Mouse (Mus musculus) embryonic facial prominence, embryonic 11.5 days (tissue): ENCODE measurements at regions not wholly inside any gene's neighbourhood (a gene's known extent, or its start where the extent isn't known, plus 50 kb on each side); places are given as distances from the start of the nearest gene placed in this dataset.

Experiments used
- ATAC-seq: fragments of 200-750 bp; cut with Nextera tagmentation; replicated peaks from 2 replicates; pipeline ENCODE4 v1.8.0; 2017; ENCODE audit warnings: low read depth; ENCODE audit not compliant: insufficient number of reproducible peaks, low FRiP score, low TSS enrichment
- DNase-seq: peaks from one replicate; pipeline ENCODE4 v3.0.0-alpha.2; 2015; ENCODE audit warnings: low spot score
- H3K27ac ChIP-seq: fragments of 300-500 bp; sonication (generic); replicated peaks from 2 replicates; pipeline ENCODE4 v1.5.1; 2014; ENCODE audit warnings: mild to moderate bottlenecking, low read depth, low read length, control low read depth
- H3K27me3 ChIP-seq: fragments of 300-500 bp; sonication (generic); 2 replicates; pipeline ENCODE4 v1.6.1; 2014; ENCODE audit warnings: mild to moderate bottlenecking, low read length, moderate library complexity, mixed read lengths; ENCODE audit not compliant: control insufficient read depth, insufficient read depth
- H3K36me3 ChIP-seq: fragments of 300-500 bp; sonication (generic); replicated peaks from 2 replicates; pipeline ENCODE4 v1.6.1; 2014; ENCODE audit warnings: low read depth, mild to moderate bottlenecking, low read length, moderate library complexity, mixed read lengths; ENCODE audit not compliant: control insufficient read depth, insufficient read depth
- H3K4me1 ChIP-seq: fragments of 300-500 bp; sonication (generic); 2 replicates; pipeline ENCODE4 v1.6.1; 2014; ENCODE audit warnings: low read length, mixed read lengths; ENCODE audit not compliant: control insufficient read depth, insufficient read depth
- H3K4me2 ChIP-seq: fragments of 300-500 bp; sonication (generic); 2 replicates; pipeline ENCODE4 v1.6.1; 2014; ENCODE audit warnings: low read depth, mild to moderate bottlenecking, control low read depth, low read length, moderate library complexity
- H3K4me3 ChIP-seq: fragments of 300-500 bp; sonication (generic); 2 replicates; pipeline ENCODE4 v1.5.1; 2014; ENCODE audit warnings: low read depth, low read length, control low read depth
- H3K9ac ChIP-seq: fragments of 300-500 bp; sonication (generic); replicated peaks from 2 replicates; pipeline ENCODE4 v1.6.1; 2014; ENCODE audit warnings: mild to moderate bottlenecking, control low read depth, low read length
- H3K9me3 ChIP-seq: fragments of 300-500 bp; sonication (generic); replicated peaks from 2 replicates; pipeline ENCODE4 v1.6.1; 2016; ENCODE audit warnings: mild to moderate bottlenecking, low read length, inconsistent platforms, mixed read lengths; ENCODE audit not compliant: control insufficient read depth
- WGBS: fragments of 180-500 bp; shearing (Covaris S2); extraction: QIAGEN DNeasy Blood & Tissue Kit; methylation state at CpG from one replicate; pipeline ENCODE4 v1.1.7; 2014; 5-methylcytosine and 5-hydroxymethylcytosine counted together

DNA sequence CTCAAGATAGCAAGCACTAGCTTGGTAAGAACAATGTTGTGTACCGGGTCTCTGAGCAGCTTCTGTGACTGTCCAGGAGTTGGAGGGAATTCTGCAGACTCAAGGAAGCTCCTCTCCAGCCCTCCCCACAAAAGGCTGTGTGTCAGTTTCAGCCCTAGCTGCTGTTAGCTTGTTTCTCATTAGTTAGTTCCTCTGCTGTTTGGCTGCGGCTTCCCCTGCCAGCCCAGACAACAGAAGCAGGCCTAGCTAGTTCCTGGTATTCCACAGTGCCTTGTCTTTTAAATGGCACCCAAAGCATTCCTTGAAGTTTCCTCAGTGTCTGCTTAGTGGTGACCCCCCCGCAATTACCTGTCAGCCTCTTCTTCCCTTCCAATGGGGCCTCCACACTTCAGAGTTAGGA, 154.2 kb downstream of the Cetn3 start:
- no peaks in the 10 kb centered on the region for H3K36me3 ChIP-seq
- H3K4me3 ChIP-seq, result no peak overlapping the region
- no peaks in the 10 kb centered on the region for H3K4me1 ChIP-seq
- DNase-seq (no peak), ATAC-seq (no peak)
- no peak overlapping the region for H3K9ac ChIP-seq
- 69% methylated on average over 3 of the region's 3 CpGs for WGBS
- H3K27me3 ChIP-seq, result no peaks in the 10 kb centered on the region
- H3K4me2 ChIP-seq, result no peak overlapping the region
- no peaks in the 10 kb centered on the region for H3K9me3 ChIP-seq
- H3K27ac ChIP-seq, result no peak overlapping the region

GRCm38 (mm10) chr13:81944047-81944446, 161.2 kb downstream of the Cetn3 start:
- no peaks in the 10 kb centered on the region for H3K27me3 ChIP-seq
- H3K9me3 ChIP-seq, result no peaks in the 10 kb centered on the region
- DNase-seq, result peak; percentile 90
- 0 out of 2 replicates have a peak, but pooled peaks have one; percentile 72 for ATAC-seq
- no peaks in the 10 kb centered on the region; the same call in 1 of the 2 replicates for H3K4me1 ChIP-seq
- no peak overlapping the region for H3K9ac ChIP-seq
- 13% methylated on average over 9 of the region's 9 CpGs for WGBS
- H3K4me3 ChIP-seq, result no peak overlapping the region
- no peak overlapping the region for H3K27ac ChIP-seq
- no peak overlapping the region for H3K4me2 ChIP-seq
- H3K36me3 ChIP-seq, result no peaks in the 10 kb centered on the region

DNA sequence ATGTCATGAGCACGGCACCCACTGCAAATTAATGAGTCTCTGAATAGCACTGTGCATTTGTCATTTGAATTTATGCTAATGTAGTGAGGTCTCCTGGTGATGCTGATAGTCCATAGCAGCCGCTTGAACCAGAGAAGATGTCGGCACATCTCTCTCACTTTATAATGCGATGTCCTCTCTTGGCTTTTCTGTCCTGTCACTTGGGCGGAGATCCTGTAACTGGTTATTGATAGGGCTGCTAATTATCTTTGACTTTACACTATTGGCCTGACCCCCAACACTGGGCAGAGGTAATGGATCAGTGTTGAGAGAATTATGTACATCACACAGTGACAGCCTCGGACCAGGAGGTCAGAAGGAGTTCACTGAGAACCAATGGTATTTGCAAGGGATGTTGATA, 161.6 kb downstream of the Cetn3 start:
- Histone ChIP-seq H3K9ac (no peak overlapping the region), H3K27ac (no peak overlapping the region), H3K4me1 (no peaks in the 10 kb centered on the region; the same call in 1 of the 2 replicates), H3K36me3 (no peaks in the 10 kb centered on the region), H3K9me3 (no peaks in the 10 kb centered on the region), H3K4me2 (no peak overlapping the region), H3K27me3 (no peaks in the 10 kb centered on the region), H3K4me3 (no peak overlapping the region)
- peak; percentile 69 for ATAC-seq
- no peak for DNase-seq
- WGBS, result 62% methylated on average over 6 of the region's 6 CpGs

GRCm38 (mm10) chr13:81945741-81946140, 162.9 kb downstream of the Cetn3 start:
- Histone ChIP-seq H3K4me2 (peak overlapping the region; percentile 41), H3K4me1 (no peaks in the 10 kb centered on the region; the same call in 1 of the 2 replicates), H3K36me3 (no peaks in the 10 kb centered on the region), H3K9ac (no peak overlapping the region), H3K9me3 (no peaks in the 10 kb centered on the region), H3K27me3 (no peaks in the 10 kb centered on the region), H3K4me3 (no peak overlapping the region), H3K27ac (no peak overlapping the region)
- ATAC-seq (no peak), DNase-seq (peak; percentile 27)
- WGBS, result 3% methylated on average over 9 of the region's 9 CpGs

DNA sequence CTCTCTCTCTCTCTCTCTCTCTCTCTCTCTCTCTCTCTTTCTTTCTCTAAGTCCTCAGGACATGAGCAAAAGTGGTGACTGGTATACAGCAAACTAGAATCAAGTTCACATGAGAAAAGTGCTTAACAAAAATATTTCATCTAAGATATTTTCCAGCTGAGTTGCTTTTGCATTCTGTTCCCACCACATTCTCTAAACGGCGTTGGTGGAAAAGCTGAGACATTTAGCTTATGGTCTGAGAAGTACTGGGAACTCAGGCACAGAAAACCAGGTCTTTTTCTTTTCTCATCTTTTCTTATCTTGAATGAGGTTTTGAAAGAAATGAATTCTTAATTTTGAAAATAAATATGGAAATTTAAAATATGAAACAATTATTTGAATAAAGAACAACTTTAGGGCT, 182.6 kb downstream of the Cetn3 start:
- ATAC-seq (no peak), DNase-seq (no peak)
- Histone ChIP-seq H3K9me3 (no peaks in the 10 kb centered on the region), H3K4me3 (no peak overlapping the region), H3K4me2 (no peak overlapping the region), H3K36me3 (no peaks in the 10 kb centered on the region), H3K9ac (no peak overlapping the region), H3K27me3 (no peaks in the 10 kb centered on the region), H3K4me1 (no peaks in the 10 kb centered on the region), H3K27ac (no peak overlapping the region)
- WGBS, result 92% methylated on average over 2 of the region's 2 CpGs

GRCm38 (mm10) chr13:81975878-81976277, 193.0 kb downstream of the Cetn3 start:
- H3K27me3 ChIP-seq, result no peaks in the 10 kb centered on the region
- ATAC-seq (no peak), DNase-seq (no peak)
- H3K36me3 ChIP-seq, result no peaks in the 10 kb centered on the region
- no peaks in the 10 kb centered on the region for H3K9me3 ChIP-seq
- H3K4me3 ChIP-seq, result no peak overlapping the region
- no peaks in the 10 kb centered on the region for H3K4me1 ChIP-seq
- WGBS, result 53% methylated on average over 2 of the region's 2 CpGs
- H3K9ac ChIP-seq, result no peak overlapping the region
- H3K27ac ChIP-seq, result no peak overlapping the region
- no peak overlapping the region for H3K4me2 ChIP-seq

GRCm38 (mm10) chr13:81978003-81978402, 195.1 kb downstream of the Cetn3 start:
- DNase-seq (no peak), ATAC-seq (no peak)
- Histone ChIP-seq H3K27me3 (no peaks in the 10 kb centered on the region), H3K4me1 (no peaks in the 10 kb centered on the region), H3K9ac (no peak overlapping the region), H3K27ac (no peak overlapping the region), H3K36me3 (no peaks in the 10 kb centered on the region), H3K4me3 (no peak overlapping the region), H3K9me3 (no peaks in the 10 kb centered on the region), H3K4me2 (no peak overlapping the region)
- WGBS, result 88% methylated on average over 6 of the region's 6 CpGs

DNA sequence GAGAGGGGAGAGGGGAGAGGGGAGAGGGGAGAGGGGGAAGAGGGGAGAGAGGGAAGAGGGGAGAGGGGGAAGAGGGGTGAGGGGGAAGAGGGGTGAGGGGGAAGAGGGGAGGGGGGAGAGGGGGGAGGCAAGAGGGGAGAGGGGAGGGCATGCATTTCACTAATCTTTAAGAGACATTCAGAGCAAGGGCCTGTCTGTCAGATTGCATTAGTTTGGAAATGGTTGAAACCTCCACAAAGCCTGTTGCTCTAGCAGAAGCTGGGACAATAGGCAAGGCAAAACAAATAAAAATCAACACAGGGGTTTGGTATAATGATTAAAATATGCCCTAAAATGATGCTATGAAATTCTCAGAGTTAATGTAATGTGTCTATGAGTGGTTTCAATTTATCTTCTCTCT, 196.4 kb downstream of the Cetn3 start:
- Histone ChIP-seq H3K4me1 (no peaks in the 10 kb centered on the region), H3K36me3 (no peaks in the 10 kb centered on the region), H3K27ac (no peak overlapping the region), H3K4me2 (no peak overlapping the region), H3K9ac (no peak overlapping the region), H3K4me3 (no peak overlapping the region), H3K27me3 (no peaks in the 10 kb centered on the region), H3K9me3 (no peaks in the 10 kb centered on the region)
- ATAC-seq, result no peak
- DNase-seq, result no peak
